Mouse (Mus musculus): ENCODE measurements around the gene Zc3hav1. TPM values are rescaled to one million over a fixed set of nuclear protein-coding genes. Genes with fewer than 3 reads are reported as not detected.

Zc3hav1 gene
- polyA plus RNA-seq, 1 experiment from 2014 or later, result 1.8 TPM

Other genes with a start within 250 kb of the Zc3hav1 start
- gene Tmem213, start 245.3 kb downstream of the Zc3hav1 start, polyA plus RNA-seq (2014; fragmentation: Nextera tagmentation; extraction: Ambion mirVana), result not detected in 2 replicates
- gene Atp6v0a4, start 230.0 kb downstream of the Zc3hav1 start, polyA plus RNA-seq (2014; fragmentation: Nextera tagmentation; extraction: Ambion mirVana), result 0.32 TPM in 1 of 2 replicates, not detected in the other
- 19.6 and 21.5 TPM in 2 replicates for gene D630045J12Rik, start 100.6 kb downstream of the Zc3hav1 start, polyA plus RNA-seq (2014; fragmentation: Nextera tagmentation; extraction: Ambion mirVana)
- 8.1 and 10.2 TPM in 2 replicates for gene Zc3hav1l, start 55.3 kb downstream of the Zc3hav1 start, polyA plus RNA-seq (2014; fragmentation: Nextera tagmentation; extraction: Ambion mirVana)
- gene Ttc26, start 26.9 kb upstream of the Zc3hav1 start, polyA plus RNA-seq (2014; fragmentation: Nextera tagmentation; extraction: Ambion mirVana), result 4.7 and 6.0 TPM in 2 replicates
- gene Ubn2, start 79.3 kb upstream of the Zc3hav1 start, polyA plus RNA-seq (2014; fragmentation: Nextera tagmentation; extraction: Ambion mirVana), result 26.7 and 27.3 TPM in 2 replicates
- gene Fmc1, start 178.9 kb upstream of the Zc3hav1 start, polyA plus RNA-seq (2014; fragmentation: Nextera tagmentation; extraction: Ambion mirVana), result 178 and 234 TPM in 2 replicates
- 48.3 and 54.9 TPM in 2 replicates for gene Luc7l2, start 196.7 kb upstream of the Zc3hav1 start, polyA plus RNA-seq (2014; fragmentation: Nextera tagmentation; extraction: Ambion mirVana)